Mouse (Mus musculus): Measurements from ENCODE around the gene Lrrn4cl.
"Not testable (repeated sequence)": the region's sequence is repeated elsewhere in the genome, so short reads cannot be mapped to it uniquely, and the experiment has no call there.

The Lrrn4cl gene

GRCm38 (mm10) chr19:8850402-8850901 is at the start of gene Lrrn4cl:
Gene Lrrn4cl, plus strand, starts transcription at chr19:8850768.
- DNase-seq (ENCODE audit: low spot score), result peak; percentile 39

- peak; percentile 78 for DNase-seq (ENCODE audit: low spot score)
These were observed 48.3 kb upstream of the Lrrn4cl start, which contains the start of gene Zbtb3 for GRCm38 (mm10) chr19:8802130-8802821. Gene Zbtb3, plus strand, starts transcription at chr19:8802555.

- no peak for DNase-seq (ENCODE audit: low spot score)
These were observed 47.3 kb upstream of the Lrrn4cl start for GRCm38 (mm10) chr19:8803204-8803780.

- DNase-seq (ENCODE audit: low spot score), result no peak
These were observed 46.5 kb upstream of the Lrrn4cl start for GRCm38 (mm10) chr19:8803879-8804660.

- DNase-seq (ENCODE audit: low spot score), result no peak
These were observed 43.8 kb upstream of the Lrrn4cl start for GRCm38 (mm10) chr19:8806810-8807209.

GRCm38 (mm10) chr19:8815812-8816211 is 34.8 kb upstream of the Lrrn4cl start:
- no peak for DNase-seq (ENCODE audit: low spot score)

- DNase-seq (ENCODE audit: low spot score), result no peak
These were observed 33.6 kb upstream of the Lrrn4cl start for GRCm38 (mm10) chr19:8817001-8817400.

GRCm38 (mm10) chr19:8818301-8818798 is 32.2 kb upstream of the Lrrn4cl start:
- no peak for DNase-seq (ENCODE audit: low spot score)

GRCm38 (mm10) chr19:8818801-8819595 is 31.6 kb upstream of the Lrrn4cl start, which contains the start of gene Ttc9c:
Gene Ttc9c, minus strand, starts transcription at chr19:8819333.
- DNase-seq (ENCODE audit: low spot score), result peak; percentile 83

- DNase-seq (ENCODE audit: low spot score), result peak; percentile 95
These were observed 30.8 kb upstream of the Lrrn4cl start, which contains the start of gene Hnrnpul2 for GRCm38 (mm10) chr19:8819596-8820423. Gene Hnrnpul2, plus strand, starts transcription at chr19:8820010.

- DNase-seq (ENCODE audit: low spot score), result no peak
These were observed 30.1 kb upstream of the Lrrn4cl start for GRCm38 (mm10) chr19:8820424-8820956.

GRCm38 (mm10) chr19:8821146-8821545 is 29.4 kb upstream of the Lrrn4cl start:
- DNase-seq (ENCODE audit: low spot score), result no peak

- DNase-seq (ENCODE audit: low spot score), result no peak
These were observed 27.9 kb upstream of the Lrrn4cl start for GRCm38 (mm10) chr19:8822696-8823095.

- no peak for DNase-seq (ENCODE audit: low spot score)
These were observed 20.9 kb upstream of the Lrrn4cl start, which contains the start of gene AC129217.1 for GRCm38 (mm10) chr19:8829660-8830059. Gene AC129217.1, plus strand, starts transcription at chr19:8829773.

GRCm38 (mm10) chr19:8830664-8831063 is 19.9 kb upstream of the Lrrn4cl start:
- no peak for DNase-seq (ENCODE audit: low spot score)

- DNase-seq (ENCODE audit: low spot score), result no peak
These were observed 19.3 kb upstream of the Lrrn4cl start for GRCm38 (mm10) chr19:8831262-8831661.

- no peak for DNase-seq (ENCODE audit: low spot score)
These were observed 17.6 kb upstream of the Lrrn4cl start for GRCm38 (mm10) chr19:8832971-8833370.

- DNase-seq (ENCODE audit: low spot score), result not testable (repeated sequence)
These were observed 14.2 kb upstream of the Lrrn4cl start for GRCm38 (mm10) chr19:8836327-8836726.

- DNase-seq (ENCODE audit: low spot score), result peak; percentile 66
These were observed 13.2 kb upstream of the Lrrn4cl start, which contains the start of gene Bscl2 for GRCm38 (mm10) chr19:8837251-8837791. Gene Bscl2, plus strand, starts transcription at chr19:8837467.
